Mouse (Mus musculus): ENCODE results near the gene Fcer2a.

GRCm38 (mm10) chr8:3647561-3647960 is 46.4 kb downstream of the Fcer2a start:
- TF ChIP-seq CTCF (IDR thresholded peaks at IDR 0.05) (no peak), EP300 (IDR thresholded peaks at IDR 0.05) (no peak)
